ENCODE assay signal across 8 mouse cellular contexts in genomic region chr2:14823816-14824348, GRCm38 (mm10).
DNase-seq lines count a peak whose midpoint lies in the region; ATAC-seq lines count a peak whose summit lies in the region.

No protein-coding gene starts in this region.

- WGBS in neural tube, embryonic 12.5 days: 70% methylated on average over 11 of the region's 11 CpGs

- no peak overlapping the region for H3K27ac ChIP-seq in neural tube, embryonic 12.5 days

- 0 out of 2 replicates have a peak, but pooled peaks cover 2% of the 10 kb centered on the region for H3K9me3 ChIP-seq in neural tube, embryonic 12.5 days

- H3K27me3 ChIP-seq in neural tube, embryonic 12.5 days (replicated peaks): no peaks in the 10 kb centered on the region

- DNase-seq in neural tube, embryonic 10.5 days (ENCODE audit: extremely low spot score, low spot score): no peak
- peak; percentile 94 for DNase-seq in heart, adult 11 months
- peak; percentile 18 for DNase-seq in kidney, postnatal 10 days
- no peak for DNase-seq in frontal cortex, adult 2 months (ENCODE audit: extremely low spot score in 1 of 2, low spot score in 1 of 2)
- no peak for DNase-seq in right cerebral cortex, postnatal 14 days
- DNase-seq in retina, embryonic 14.5 days (ENCODE audit: low spot score): no peak

- no peak overlapping the region for H3K4me2 ChIP-seq in neural tube, embryonic 12.5 days (replicated peaks)

- H3K4me3 ChIP-seq in neural tube, embryonic 12.5 days: no peak overlapping the region

- H3K9ac ChIP-seq in neural tube, embryonic 12.5 days: no peak overlapping the region

- H3K36me3 ChIP-seq in neural tube, embryonic 12.5 days: no peaks in the 10 kb centered on the region

- no peaks in the 10 kb centered on the region for H3K4me1 ChIP-seq in neural tube, embryonic 12.5 days

- 0 out of 2 replicates have a peak, but pooled peaks have one; percentile 44 for ATAC-seq in neural tube, embryonic 12.5 days (ENCODE audit: low FRiP score, low read depth)
- ATAC-seq in megakaryocyte, adult 5-6 weeks (ENCODE audit: poor library complexity, severe bottlenecking): no peak

Comparison
In these comparisons a context has a peak if more than half of its experiments do, and no peak if none do; other contexts are left out.
1. DNase-seq: peak in heart, adult 11 months (single experiment) and kidney, postnatal 10 days (single experiment); none in neural tube, embryonic 10.5 days (single experiment), frontal cortex, adult 2 months (0 of 2), right cerebral cortex, postnatal 14 days (single experiment) and retina, embryonic 14.5 days (single experiment).